Mouse (Mus musculus): Measurements from ENCODE around the gene Ugt1a10. TPM values are rescaled to one million over a fixed set of nuclear protein-coding genes. Genes with fewer than 3 reads are reported as not detected.
"Not testable (repeated sequence)": the region's sequence is repeated elsewhere in the genome, so short reads cannot be mapped to it uniquely, and the experiment has no call there.

Gene Ugt1a10
- polyA plus RNA-seq, 1 experiment from 2014 or later = 0.21 TPM

- H3K4me2 ChIP-seq (ENCODE audit: low read depth, low read length) = no peak overlapping the region
- H3K9me3 ChIP-seq (ENCODE audit: low read length) = peaks cover 30% of the 10 kb centered on the region
- no peak for ATAC-seq
- TF ChIP-seq CTCF (IDR thresholded peaks at IDR 0.05; ENCODE audit: low read depth) (no peak), EP300 (IDR thresholded peaks at IDR 0.05; ENCODE audit: low read depth) (no peak)
- no peak overlapping the region for H3K9ac ChIP-seq (replicated peaks)
- no peak for DNase-seq
- H3K4me3 ChIP-seq (ENCODE audit: low read depth, low read length) = no peak overlapping the region
- no peaks in the 10 kb centered on the region for H3K27me3 ChIP-seq (ENCODE audit: insufficient read depth, low read length)
- no peak overlapping the region for H3K27ac ChIP-seq (ENCODE audit: low read depth)
- H3K4me1 ChIP-seq (ENCODE audit: insufficient read depth) = no peaks in the 10 kb centered on the region
- no peaks in the 10 kb centered on the region for H3K36me3 ChIP-seq (replicated peaks; ENCODE audit: insufficient read depth, low read length)
- WGBS (ENCODE audit: insufficient replicate concordance) = 13% methylated on average over 1 of the region's 1 CpGs
Observed at GRCm38 (mm10) chr1:88219054-88219453, 163.9 kb downstream of the Ugt1a10 start.

- Histone ChIP-seq H3K9ac (replicated peaks) (no peak overlapping the region), H3K4me1 (ENCODE audit: insufficient read depth) (no peaks in the 10 kb centered on the region), H3K9me3 (ENCODE audit: low read length) (peaks cover 20% of the 10 kb centered on the region), H3K4me3 (ENCODE audit: low read depth, low read length) (no peak overlapping the region), H3K4me2 (ENCODE audit: low read depth, low read length) (no peak overlapping the region), H3K27ac (ENCODE audit: low read depth) (no peak overlapping the region), H3K36me3 (replicated peaks; ENCODE audit: insufficient read depth, low read length) (no peaks in the 10 kb centered on the region), H3K27me3 (ENCODE audit: insufficient read depth, low read length) (no peaks in the 10 kb centered on the region)
- ATAC-seq = no peak
- DNase-seq = no peak
- TF ChIP-seq CTCF (IDR thresholded peaks at IDR 0.05; ENCODE audit: low read depth) (no peak), EP300 (IDR thresholded peaks at IDR 0.05; ENCODE audit: low read depth) (no peak)
Observed at GRCm38 (mm10) chr1:88220336-88220735, 165.1 kb downstream of the Ugt1a10 start.

- Histone ChIP-seq H3K9me3 (ENCODE audit: low read length) (peaks cover 12% of the 10 kb centered on the region), H3K4me1 (ENCODE audit: insufficient read depth) (no peaks in the 10 kb centered on the region), H3K4me2 (ENCODE audit: low read depth, low read length) (no peak overlapping the region), H3K9ac (replicated peaks) (no peak overlapping the region), H3K36me3 (replicated peaks; ENCODE audit: insufficient read depth, low read length) (no peaks in the 10 kb centered on the region), H3K27me3 (ENCODE audit: insufficient read depth, low read length) (no peaks in the 10 kb centered on the region), H3K4me3 (ENCODE audit: low read depth, low read length) (no peak overlapping the region), H3K27ac (ENCODE audit: low read depth) (no peak overlapping the region)
- ATAC-seq (no peak), DNase-seq (no peak)
- WGBS (ENCODE audit: insufficient replicate concordance) = 40% methylated on average over 2 of the region's 2 CpGs
- TF ChIP-seq CTCF (IDR thresholded peaks at IDR 0.05; ENCODE audit: low read depth) (no peak), EP300 (IDR thresholded peaks at IDR 0.05; ENCODE audit: low read depth) (no peak)
Observed at GRCm38 (mm10) chr1:88222216-88222615, 167.0 kb downstream of the Ugt1a10 start.

GRCm38 (mm10) chr1:88223011-88223515 is 167.9 kb downstream of the Ugt1a10 start:
- not testable (repeated sequence) for H3K4me1 ChIP-seq (ENCODE audit: insufficient read depth); ATAC-seq; H3K9ac ChIP-seq (replicated peaks); H3K9me3 ChIP-seq (ENCODE audit: low read length); DNase-seq; H3K36me3 ChIP-seq (replicated peaks; ENCODE audit: insufficient read depth, low read length); H3K4me2 ChIP-seq (ENCODE audit: low read depth, low read length); H3K27ac ChIP-seq (ENCODE audit: low read depth); H3K4me3 ChIP-seq (ENCODE audit: low read depth, low read length); H3K27me3 ChIP-seq (ENCODE audit: insufficient read depth, low read length)

- H3K27ac ChIP-seq (ENCODE audit: low read depth) = no peak overlapping the region
- H3K27me3 ChIP-seq (ENCODE audit: insufficient read depth, low read length) = no peaks in the 10 kb centered on the region
- whole genome bisulfite sequencing (ENCODE audit: insufficient replicate concordance) = 38% methylated on average over 1 of the region's 1 CpGs
- no peaks in the 10 kb centered on the region for H3K36me3 ChIP-seq (replicated peaks; ENCODE audit: insufficient read depth, low read length)
- H3K4me2 ChIP-seq (ENCODE audit: low read depth, low read length) = no peak overlapping the region
- no peak overlapping the region for H3K4me3 ChIP-seq (ENCODE audit: low read depth, low read length)
- H3K4me1 ChIP-seq (ENCODE audit: insufficient read depth) = no peaks in the 10 kb centered on the region
- no peak overlapping the region for H3K9ac ChIP-seq (replicated peaks)
- peaks cover 13% of the 10 kb centered on the region for H3K9me3 ChIP-seq (ENCODE audit: low read length)
- TF ChIP-seq EP300 (IDR thresholded peaks at IDR 0.05; ENCODE audit: low read depth) (no peak), CTCF (IDR thresholded peaks at IDR 0.05; ENCODE audit: low read depth) (no peak)
- DNase-seq (peak; percentile 32), ATAC-seq (no peak)
Observed at GRCm38 (mm10) chr1:88223591-88223990, 168.4 kb downstream of the Ugt1a10 start.

GRCm38 (mm10) chr1:88224029-88224776 is 169.0 kb downstream of the Ugt1a10 start:
- peak; percentile 71 for DNase-seq
- H3K4me2 ChIP-seq (ENCODE audit: low read depth, low read length) = no peak overlapping the region
- no peaks in the 10 kb centered on the region for H3K36me3 ChIP-seq (replicated peaks; ENCODE audit: insufficient read depth, low read length)
- no peak overlapping the region for H3K4me3 ChIP-seq (ENCODE audit: low read depth, low read length)
- no peaks in the 10 kb centered on the region for H3K27me3 ChIP-seq (ENCODE audit: insufficient read depth, low read length)
- H3K4me1 ChIP-seq (ENCODE audit: insufficient read depth) = no peaks in the 10 kb centered on the region
- H3K9me3 ChIP-seq (ENCODE audit: low read length) = peaks cover 13% of the 10 kb centered on the region
- 52% methylated on average over 2 of the region's 2 CpGs for WGBS (ENCODE audit: insufficient replicate concordance)
- no peak overlapping the region for H3K27ac ChIP-seq (ENCODE audit: low read depth)
- H3K9ac ChIP-seq (replicated peaks) = no peak overlapping the region
- ATAC-seq = no peak
- no peak for TF ChIP-seq CTCF (IDR thresholded peaks at IDR 0.05; ENCODE audit: low read depth)
- TF ChIP-seq EP300 (IDR thresholded peaks at IDR 0.05; ENCODE audit: low read depth) = no peak

- ATAC-seq; DNase-seq; H3K27ac ChIP-seq (ENCODE audit: low read depth); H3K4me1 ChIP-seq (ENCODE audit: insufficient read depth); H3K27me3 ChIP-seq (ENCODE audit: insufficient read depth, low read length); H3K9ac ChIP-seq (replicated peaks); H3K4me2 ChIP-seq (ENCODE audit: low read depth, low read length); H3K4me3 ChIP-seq (ENCODE audit: low read depth, low read length); H3K36me3 ChIP-seq (replicated peaks; ENCODE audit: insufficient read depth, low read length): not testable (repeated sequence)
- peaks cover 17% of the 10 kb centered on the region for H3K9me3 ChIP-seq (ENCODE audit: low read length)
- 35% methylated on average over 2 of the region's 2 CpGs for WGBS (ENCODE audit: insufficient replicate concordance)
Observed at GRCm38 (mm10) chr1:88225301-88225700, 170.1 kb downstream of the Ugt1a10 start.
